Mouse (Mus musculus) kidney, adult 2 months (tissue): ENCODE measurements at regions not wholly inside any gene's neighbourhood (a gene's known extent, or its start where the extent isn't known, plus 50 kb on each side); places are given as distances from the start of the nearest gene placed in this dataset.

Experiments used
- CTCF ChIP-seq: fragments of 200-500 bp; conservative IDR thresholded peaks from 2 replicates; pipeline ENCODE4 v1.5.1; 2011; ENCODE audit warnings: low read depth, mild to moderate bottlenecking, control low read depth, low read length, moderate library complexity, mixed read lengths; ENCODE audit not compliant: insufficient read depth, insufficient read length
- POLR2A ChIP-seq: fragments of 200-500 bp; IDR thresholded peaks from one replicate; pipeline ENCODE4 v1.6.1; 2011; ENCODE audit warnings: low read depth, low read length, control low read depth

DNA sequence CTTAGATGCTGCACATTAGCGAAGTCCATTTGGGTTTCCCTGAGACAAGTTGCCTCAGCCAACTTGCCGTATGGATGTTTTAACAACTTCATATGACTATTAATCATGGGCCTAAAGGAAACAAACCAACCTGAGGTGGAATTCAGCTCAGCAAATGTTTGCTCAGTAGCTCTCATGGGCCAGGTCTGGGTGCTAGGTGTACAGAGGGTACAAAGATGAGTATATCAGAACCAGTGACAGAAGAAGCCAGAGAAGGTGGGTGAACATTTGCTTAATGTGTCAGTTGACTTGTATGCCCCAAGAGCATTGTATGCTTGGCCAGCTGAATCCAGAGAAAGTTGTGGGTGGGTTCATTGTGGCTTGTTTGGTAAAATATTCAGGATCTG, 53.8 kb upstream of the Bmp2 start:
- TF ChIP-seq CTCF (no peak), POLR2A (no peak)
